Mouse (Mus musculus): ENCODE data around the gene A3galt2.

GRCm38 (mm10) chr4:128759214-128759613, 4.0 kb downstream of the A3galt2 start:
- TF ChIP-seq POU5F1 (IDR thresholded peaks at IDR 0.05; ENCODE audit: borderline replicate concordance, low read length) (no peak), CTCF (conservative IDR thresholded peaks at IDR 0.05; ENCODE audit: low read length) (no peak), NANOG (IDR thresholded peaks at IDR 0.05; ENCODE audit: borderline replicate concordance, low read length) (no peak)
